Mouse (Mus musculus) limb, embryonic 13.5 days (tissue): ENCODE results near the gene Rgp1. TPM values are rescaled to one million over a fixed set of nuclear protein-coding genes. Genes with fewer than 3 reads are reported as not detected.
A peak's percentile ranks its signal among the peaks of the same experiment; 100 is the strongest.

Experiments
- ATAC-seq: fragments of 200-750 bp; cut with Nextera tagmentation; 2 replicates; pipeline ENCODE4 v1.8.0; 2017; ENCODE audit warnings: low read depth, moderate number of reproducible peaks, moderate TSS enrichment; ENCODE audit not compliant: low FRiP score
- H3K27ac ChIP-seq: fragments of 300-500 bp; sonication (generic); 2 replicates; pipeline ENCODE4 v1.5.1; 2015; ENCODE audit warnings: inconsistent platforms, mild to moderate bottlenecking, moderate library complexity
- H3K27me3 ChIP-seq: fragments of 300-500 bp; sonication (generic); 2 replicates; pipeline ENCODE4 v1.6.1; 2015; ENCODE audit warnings: mild to moderate bottlenecking, inconsistent platforms
- H3K36me3 ChIP-seq: fragments of 300-500 bp; sonication (generic); 2 replicates; pipeline ENCODE4 v1.6.1; 2015; ENCODE audit warnings: inconsistent platforms, mild to moderate bottlenecking, moderate library complexity
- H3K4me1 ChIP-seq: fragments of 300-500 bp; sonication (generic); 2 replicates; pipeline ENCODE4 v1.6.1; 2015; ENCODE audit warnings: inconsistent platforms
- H3K4me2 ChIP-seq: fragments of 300-500 bp; sonication (generic); replicated peaks from 2 replicates; pipeline ENCODE4 v1.6.1; 2015; ENCODE audit warnings: inconsistent platforms, mild to moderate bottlenecking, moderate library complexity
- H3K4me3 ChIP-seq: fragments of 300-500 bp; sonication (generic); 2 replicates; pipeline ENCODE4 v1.5.1; 2015; ENCODE audit warnings: moderate library complexity, mild to moderate bottlenecking, inconsistent platforms
- H3K9ac ChIP-seq: fragments of 300-500 bp; sonication (generic); 2 replicates; pipeline ENCODE4 v1.6.1; 2015; ENCODE audit warnings: mild to moderate bottlenecking, inconsistent platforms
- H3K9me3 ChIP-seq: fragments of 300-500 bp; sonication (generic); 2 replicates; pipeline ENCODE4 v1.6.1; 2016; ENCODE audit warnings: inconsistent platforms
- WGBS: fragments of 180-500 bp; shearing (Covaris S2); methylation state at CpG from one replicate; pipeline ENCODE4 v1.1.7; 2015; 5-methylcytosine and 5-hydroxymethylcytosine counted together
- microRNA-seq: library from miRNA; unstranded; fragments of <30 nt; microRNA quantifications from one replicate; pipeline ENCODE4, GENCODE M21; 2016
- polyA plus RNA-seq: library from polyadenylated mRNA; unstranded; fragments of >200 nt; fragmentation: Nextera tagmentation; extraction: Ambion mirVana; gene quantifications from 2 replicates; pipeline ENCODE4 v1.2.1, GENCODE M21; 2015

Rgp1 gene
- polyA plus RNA-seq, 1 experiment from 2014 or later: 38.5 TPM

DNA sequence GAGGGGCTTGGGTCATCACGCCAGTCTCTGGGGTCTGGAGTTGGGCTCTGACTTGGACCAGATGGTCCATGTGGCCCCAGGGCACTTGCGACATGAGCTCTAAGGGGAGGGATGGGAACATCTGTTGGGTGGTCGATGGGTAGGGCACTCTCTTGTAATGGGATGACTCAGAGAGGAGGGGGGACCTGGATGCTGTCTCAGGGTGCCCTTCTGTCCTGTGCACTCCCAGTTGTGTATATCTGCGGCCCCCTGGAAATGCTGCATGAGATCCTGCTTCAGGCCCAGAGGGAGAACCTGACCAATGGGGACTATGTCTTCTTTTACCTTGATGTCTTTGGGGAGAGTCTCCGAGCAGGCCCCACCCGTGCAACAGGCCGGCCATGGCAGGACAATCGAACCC is 54.8 kb downstream of the Rgp1 start:
- Histone ChIP-seq H3K27ac (no peak overlapping the region), H3K4me2 (peak overlapping the region; percentile 94), H3K9ac (peak overlapping the region; percentile 97), H3K9me3 (no peaks in the 10 kb centered on the region), H3K4me3 (peak overlapping the region; percentile 73), H3K36me3 (no peaks in the 10 kb centered on the region), H3K27me3 (peaks cover 9% of the 10 kb centered on the region; the same call in 1 of the 2 replicates), H3K4me1 (peaks cover 45% of the 10 kb centered on the region)
- 71% methylated on average over 8 of the region's 8 CpGs for WGBS
- no peak for ATAC-seq

DNA sequence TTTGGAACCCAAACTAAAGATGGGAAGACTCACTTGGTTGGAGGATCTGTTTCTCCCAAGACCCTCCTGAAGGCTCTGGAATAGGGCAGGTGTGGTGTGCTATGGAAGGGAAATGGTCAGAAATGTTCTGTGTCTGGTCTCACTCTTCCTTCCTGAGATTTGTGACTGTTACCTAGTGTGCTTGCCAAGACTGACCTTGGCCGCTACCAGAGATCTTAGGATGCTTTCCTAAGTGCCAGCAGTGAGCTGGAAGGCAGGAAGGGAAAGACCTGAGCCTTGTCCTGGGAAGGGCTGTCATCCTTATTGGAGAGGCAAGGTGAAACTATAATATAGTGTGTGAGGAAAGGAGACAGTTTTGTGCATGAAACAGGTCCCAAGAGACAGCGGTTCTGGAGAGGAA is 55.2 kb downstream of the Rgp1 start:
- WGBS: 87% methylated on average over 2 of the region's 2 CpGs
- no peak for ATAC-seq
- H3K27ac ChIP-seq: no peak overlapping the region
- H3K9ac ChIP-seq: peak overlapping the region; percentile 36; the same call in 1 of the 2 replicates
- H3K36me3 ChIP-seq: no peaks in the 10 kb centered on the region
- peaks cover 9% of the 10 kb centered on the region; the same call in 1 of the 2 replicates for H3K27me3 ChIP-seq
- H3K9me3 ChIP-seq: no peaks in the 10 kb centered on the region
- no peak overlapping the region for H3K4me3 ChIP-seq
- peak overlapping the region; percentile 94 for H3K4me2 ChIP-seq
- peaks cover 45% of the 10 kb centered on the region for H3K4me1 ChIP-seq

GRCm38 (mm10) chr4:43634621-43635374 is 56.3 kb downstream of the Rgp1 start:
- H3K9me3 ChIP-seq: no peaks in the 10 kb centered on the region
- H3K9ac ChIP-seq: no peak overlapping the region
- H3K36me3 ChIP-seq: no peaks in the 10 kb centered on the region
- 86% methylated on average over 7 of the region's 7 CpGs for WGBS
- H3K4me2 ChIP-seq: peak overlapping the region; percentile 94; the same call in 1 of the 2 replicates
- H3K27ac ChIP-seq: no peak overlapping the region
- no peak for ATAC-seq
- peaks cover 45% of the 10 kb centered on the region for H3K4me1 ChIP-seq
- H3K27me3 ChIP-seq: peaks cover 9% of the 10 kb centered on the region; the same call in 1 of the 2 replicates
- no peak overlapping the region for H3K4me3 ChIP-seq

- Histone ChIP-seq H3K27ac (no peak overlapping the region), H3K9ac (no peak overlapping the region), H3K27me3 (peaks cover 9% of the 10 kb centered on the region; the same call in 1 of the 2 replicates), H3K36me3 (peaks cover 10% of the 10 kb centered on the region), H3K9me3 (no peaks in the 10 kb centered on the region), H3K4me1 (peaks cover 36% of the 10 kb centered on the region), H3K4me2 (no peak overlapping the region), H3K4me3 (no peak overlapping the region)
- 79% methylated on average over 6 of the region's 6 CpGs for WGBS
- ATAC-seq: no peak
Observed at GRCm38 (mm10) chr4:43636751-43637150, 58.2 kb downstream of the Rgp1 start.

Small RNA genes within 50 kb of the gene (microRNA-seq; reads per million reads assigned to microRNA genes)
- gene Gm25262: 0.52 reads per million

Other genes starting within 250 kb of the Rgp1 start
- gene Rusc2, start 196.7 kb upstream of the Rgp1 start, polyA plus RNA-seq: 13.1 and 14.7 TPM in 2 replicates
- not detected in 2 replicates for gene Fam166b, start 149.6 kb upstream of the Rgp1 start, polyA plus RNA-seq
- 7.7 and 10.3 TPM in 2 replicates for gene Tesk1, start 136.8 kb upstream of the Rgp1 start, polyA plus RNA-seq
- 3.0 and 4.2 TPM in 2 replicates for gene Cd72, start 124.1 kb upstream of the Rgp1 start, polyA plus RNA-seq
- gene Sit1, start 95.0 kb upstream of the Rgp1 start, polyA plus RNA-seq: not detected in 2 replicates
- gene Ccdc107, start 85.8 kb upstream of the Rgp1 start, polyA plus RNA-seq: 71.6 and 74.3 TPM in 2 replicates
- gene Arhgef39, start 79.0 kb upstream of the Rgp1 start, polyA plus RNA-seq: 43.8 and 47.3 TPM in 2 replicates
- gene Car9, start 71.7 kb upstream of the Rgp1 start, polyA plus RNA-seq: 2.3 and 3.3 TPM in 2 replicates
- gene Tpm2, start 55.0 kb upstream of the Rgp1 start, polyA plus RNA-seq: 370 and 372 TPM in 2 replicates
- 58.7 and 60.0 TPM in 2 replicates for gene Creb3, start 16.4 kb upstream of the Rgp1 start, polyA plus RNA-seq
- gene Tln1, start 16.0 kb upstream of the Rgp1 start, polyA plus RNA-seq: 60.4 and 63.6 TPM in 2 replicates
- gene Gba2, start 158 bp downstream of the Rgp1 start, polyA plus RNA-seq: 26.9 and 27.0 TPM in 2 replicates
- gene Msmp, start 5.8 kb downstream of the Rgp1 start, polyA plus RNA-seq: 1.4 and 2.2 TPM in 2 replicates
- 18.7 and 20.2 TPM in 2 replicates for gene Npr2, start 53.2 kb downstream of the Rgp1 start, polyA plus RNA-seq
- gene Spag8, start 74.9 kb downstream of the Rgp1 start, polyA plus RNA-seq: 0.84 and 1.00 TPM in 2 replicates
- gene Hint2, start 77.8 kb downstream of the Rgp1 start, polyA plus RNA-seq: 78.3 and 90.2 TPM in 2 replicates
- 7.8 and 8.2 TPM in 2 replicates for gene Tmem8b, start 90.3 kb downstream of the Rgp1 start, polyA plus RNA-seq
- 2.5 and 2.6 TPM in 2 replicates for gene Fam221b, start 90.4 kb downstream of the Rgp1 start, polyA plus RNA-seq
- gene Olfr70, start 122.1 kb downstream of the Rgp1 start, polyA plus RNA-seq: not detected in 2 replicates
- not detected in 2 replicates for gene Olfr71, start 131.5 kb downstream of the Rgp1 start, polyA plus RNA-seq
- 1.7 and 2.3 TPM in 2 replicates for gene Hrct1, start 148.5 kb downstream of the Rgp1 start, polyA plus RNA-seq
- gene Spaar, start 151.3 kb downstream of the Rgp1 start, polyA plus RNA-seq: 0.33 and 0.63 TPM in 2 replicates
- gene Olfr159, start 192.3 kb downstream of the Rgp1 start, polyA plus RNA-seq: not detected in 2 replicates
- 0.18 and 0.20 TPM in 2 replicates for gene Olfr156, start 245.2 kb downstream of the Rgp1 start, polyA plus RNA-seq